Mouse (Mus musculus): ENCODE measurements around the gene Fcrla. TPM values are rescaled to one million over a fixed set of nuclear protein-coding genes. Genes with fewer than 3 reads are reported as not detected.

The Fcrla gene
- polyA plus RNA-seq, 1 experiment, result 4.2 TPM

DNA sequence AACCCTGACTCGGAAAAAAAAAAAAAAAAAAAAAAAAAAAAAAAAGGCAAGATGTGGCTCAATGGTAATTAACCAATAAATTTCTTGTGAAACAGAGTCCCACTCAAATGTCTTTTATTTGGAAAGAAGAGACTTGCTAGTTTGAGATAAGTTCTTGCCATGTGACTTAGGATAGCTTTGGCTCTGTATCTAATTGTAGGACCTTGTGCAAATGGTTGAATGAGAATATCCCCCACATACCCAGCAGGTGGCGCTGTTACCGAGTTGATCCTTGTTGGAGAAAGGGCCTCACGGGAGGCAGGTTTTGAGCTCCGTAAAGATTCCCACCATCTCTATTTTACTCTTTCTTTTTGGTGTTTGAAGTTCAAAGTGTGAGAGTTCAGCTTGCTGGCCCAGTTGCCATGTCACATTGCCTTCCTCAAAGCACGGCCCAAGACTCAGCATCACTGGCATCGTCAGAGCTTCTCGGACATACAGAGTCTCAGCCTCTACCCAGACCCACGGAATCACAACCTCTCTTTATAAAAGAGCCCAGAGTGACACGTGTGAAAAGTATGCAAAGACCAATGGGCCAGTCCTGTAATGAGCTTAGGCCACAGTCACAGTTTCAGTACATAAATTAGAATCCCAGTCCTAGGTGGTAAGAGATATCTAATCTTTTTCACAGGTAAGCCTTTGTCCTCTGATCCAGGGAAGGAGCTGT is 25.7 kb downstream of the Fcrla start:
- H3K36me3 ChIP-seq (ENCODE audit: control insufficient read depth, insufficient read depth, low read length), result no peaks in the 10 kb centered on the region
- no peak overlapping the region for H3K27ac ChIP-seq (ENCODE audit: insufficient read depth, low read depth, low read length)
- H3K27me3 ChIP-seq (ENCODE audit: control insufficient read depth, insufficient read depth, low read length), result peaks cover 5% of the 10 kb centered on the region; the same call in 1 of the 2 replicates
- peak overlapping the region; percentile 28 for H3K4me3 ChIP-seq (ENCODE audit: low read depth, low read length)
- peaks cover 7% of the 10 kb centered on the region; the same call in 1 of the 2 replicates for H3K4me1 ChIP-seq (ENCODE audit: control insufficient read depth, insufficient read depth, insufficient read length, low read length)
- WGBS, result 33% methylated on average over 10 of the region's 10 CpGs
- TF ChIP-seq CTCF (IDR thresholded peaks at IDR 0.05; ENCODE audit: extremely low read depth, insufficient read length, insufficient replicate concordance, low read depth, low read length) (peak; percentile 84; the same call in 1 of the 2 replicates), POLR2A (IDR thresholded peaks at IDR 0.05; ENCODE audit: low read depth, low read length) (no peak)

DNA sequence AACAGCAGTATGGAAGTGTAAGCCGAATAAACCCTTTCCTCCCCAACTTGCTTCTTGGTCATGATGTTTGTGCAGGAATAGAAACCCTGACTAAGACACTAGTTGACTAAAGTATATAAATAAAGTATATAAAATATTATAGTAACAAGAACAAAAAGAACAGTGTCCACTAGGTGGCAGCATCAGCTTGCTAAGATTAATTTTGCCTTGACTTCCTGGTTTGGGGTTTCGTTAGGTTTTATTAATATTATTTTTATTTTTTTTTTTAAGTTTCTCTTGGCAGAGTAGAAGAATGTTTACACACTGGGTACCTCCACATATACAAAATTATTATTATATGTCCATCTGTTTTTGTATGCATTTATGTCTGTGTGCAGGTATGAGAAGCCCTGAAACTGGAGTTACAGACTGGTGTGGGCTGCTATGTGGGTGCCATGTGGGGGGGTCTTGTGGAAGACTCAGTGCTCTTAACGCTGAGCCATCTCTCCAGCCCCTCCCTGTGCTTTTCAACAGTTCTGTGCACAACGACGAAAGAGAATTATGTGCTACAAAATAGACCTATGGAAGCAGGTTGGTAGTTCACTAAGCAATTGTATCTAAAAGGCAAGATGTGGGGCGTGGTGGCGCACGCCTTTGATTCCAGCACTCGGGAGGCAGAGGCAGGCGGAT is 26.4 kb downstream of the Fcrla start:
- Histone ChIP-seq H3K27me3 (ENCODE audit: control insufficient read depth, insufficient read depth, low read length) (no peaks in the 10 kb centered on the region), H3K4me3 (ENCODE audit: low read depth, low read length) (peak overlapping the region; percentile 28), H3K36me3 (ENCODE audit: control insufficient read depth, insufficient read depth, low read length) (no peaks in the 10 kb centered on the region), H3K27ac (ENCODE audit: insufficient read depth, low read depth, low read length) (no peak overlapping the region), H3K4me1 (ENCODE audit: control insufficient read depth, insufficient read depth, insufficient read length, low read length) (peaks cover 7% of the 10 kb centered on the region; the same call in 1 of the 2 replicates)
- 22% methylated on average over 10 of the region's 10 CpGs for WGBS
- no peak for TF ChIP-seq CTCF (IDR thresholded peaks at IDR 0.05; ENCODE audit: extremely low read depth, insufficient read length, insufficient replicate concordance, low read depth, low read length)
- no peak for TF ChIP-seq POLR2A (IDR thresholded peaks at IDR 0.05; ENCODE audit: low read depth, low read length)

GRCm38 (mm10) chr1:170898413-170899075 is 28.8 kb downstream of the Fcrla start:
- H3K4me1 ChIP-seq (ENCODE audit: control insufficient read depth, insufficient read depth, insufficient read length, low read length), result peaks cover 9% of the 10 kb centered on the region; the same call in 1 of the 2 replicates
- TF ChIP-seq POLR2A (IDR thresholded peaks at IDR 0.05; ENCODE audit: low read depth, low read length) (no peak), CTCF (IDR thresholded peaks at IDR 0.05; ENCODE audit: extremely low read depth, insufficient read length, insufficient replicate concordance, low read depth, low read length) (no peak)
- H3K27me3 ChIP-seq (ENCODE audit: control insufficient read depth, insufficient read depth, low read length), result no peaks in the 10 kb centered on the region
- peak overlapping the region; percentile 67 for H3K27ac ChIP-seq (ENCODE audit: insufficient read depth, low read depth, low read length)
- no peak overlapping the region for H3K4me3 ChIP-seq (ENCODE audit: low read depth, low read length)
- 31% methylated on average over 16 of the region's 16 CpGs for WGBS
- H3K36me3 ChIP-seq (ENCODE audit: control insufficient read depth, insufficient read depth, low read length), result no peaks in the 10 kb centered on the region

DNA sequence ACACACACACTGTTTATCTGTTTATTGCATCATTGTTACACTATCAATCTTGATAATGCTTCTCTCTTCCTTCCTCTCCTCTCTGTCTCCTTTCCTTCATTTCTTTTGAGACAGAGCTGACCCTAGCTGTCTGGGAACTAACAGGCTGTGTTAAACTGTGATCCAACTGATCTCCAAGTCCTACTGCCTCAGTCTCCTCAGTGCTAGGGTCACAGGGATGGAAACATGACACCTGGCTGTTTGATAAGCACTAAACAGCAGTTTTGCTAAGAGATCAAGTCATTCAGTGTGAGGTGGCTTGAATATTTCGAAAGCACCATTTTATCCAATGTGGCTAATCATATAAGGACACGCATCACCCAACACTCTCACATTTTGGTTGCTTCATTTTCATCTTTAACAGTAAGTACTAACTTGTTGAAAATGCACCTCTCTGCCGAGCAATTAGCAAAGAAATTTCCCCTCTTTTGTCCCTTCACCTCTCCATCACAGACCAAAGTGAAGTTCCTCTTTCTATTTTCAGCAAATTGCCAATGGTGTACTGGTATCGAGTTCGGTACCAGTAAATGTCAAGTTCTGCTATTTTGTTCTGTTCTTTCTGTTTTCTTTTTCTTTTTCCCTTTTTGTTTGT is 30.6 kb downstream of the Fcrla start:
- Histone ChIP-seq H3K36me3 (ENCODE audit: control insufficient read depth, insufficient read depth, low read length) (no peaks in the 10 kb centered on the region), H3K4me3 (ENCODE audit: low read depth, low read length) (no peak overlapping the region), H3K27me3 (ENCODE audit: control insufficient read depth, insufficient read depth, low read length) (no peaks in the 10 kb centered on the region), H3K4me1 (ENCODE audit: control insufficient read depth, insufficient read depth, insufficient read length, low read length) (peaks cover 10% of the 10 kb centered on the region; the same call in 1 of the 2 replicates), H3K27ac (ENCODE audit: insufficient read depth, low read depth, low read length) (no peak overlapping the region)
- WGBS, result 72% methylated on average over 5 of the region's 5 CpGs
- TF ChIP-seq POLR2A (IDR thresholded peaks at IDR 0.05; ENCODE audit: low read depth, low read length) (no peak), CTCF (IDR thresholded peaks at IDR 0.05; ENCODE audit: extremely low read depth, insufficient read length, insufficient replicate concordance, low read depth, low read length) (no peak)

DNA sequence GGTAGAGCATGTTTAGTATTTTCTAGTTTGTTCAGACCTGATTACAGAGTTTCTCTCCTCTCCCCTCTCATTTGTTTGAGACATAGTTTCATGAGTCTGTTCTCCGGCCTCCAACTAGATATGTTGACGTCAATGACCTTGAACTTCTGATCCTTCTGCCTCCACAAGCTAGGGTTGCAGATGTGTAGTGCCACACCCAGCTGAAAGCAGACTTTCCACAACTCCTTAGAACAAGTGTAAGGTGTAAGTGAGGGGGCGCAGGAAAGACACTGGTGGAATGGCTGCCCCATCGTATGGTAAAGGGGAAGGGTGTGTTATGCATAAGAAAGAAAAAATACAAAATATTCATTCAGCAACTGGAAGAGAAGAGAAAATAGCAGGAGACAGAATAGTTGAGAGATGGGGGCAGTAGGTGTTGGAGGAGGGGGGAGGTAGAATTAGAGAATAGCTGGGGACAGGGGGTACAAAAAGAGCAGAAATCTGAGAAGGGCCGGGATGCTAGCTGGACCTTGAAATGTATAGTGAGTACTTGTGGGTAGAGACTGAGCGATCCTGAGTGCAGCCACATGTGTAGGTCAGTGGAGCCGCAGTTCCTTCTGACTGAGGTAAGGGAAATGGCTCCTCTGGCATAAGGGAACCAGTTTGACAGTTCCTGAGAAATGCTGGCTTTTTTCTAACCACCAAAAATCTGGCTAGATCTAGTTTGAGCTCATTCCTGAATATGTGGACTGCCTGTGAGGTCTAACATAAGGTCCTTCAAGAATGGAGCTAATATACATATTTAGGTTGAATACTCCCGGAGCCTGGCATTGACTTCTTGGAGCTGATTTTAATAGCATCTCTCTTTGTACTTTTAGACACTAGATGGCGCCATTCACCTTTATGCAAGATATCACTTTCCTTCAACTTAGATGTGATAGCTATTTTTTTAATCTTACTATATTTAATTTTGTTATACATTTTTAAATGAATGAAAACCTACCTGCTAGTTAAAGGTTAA is 32.5 kb downstream of the Fcrla start:
- H3K27ac ChIP-seq (ENCODE audit: insufficient read depth, low read depth, low read length), result no peak overlapping the region
- peaks cover 7% of the 10 kb centered on the region; the same call in 1 of the 2 replicates for H3K4me1 ChIP-seq (ENCODE audit: control insufficient read depth, insufficient read depth, insufficient read length, low read length)
- 58% methylated on average over 9 of the region's 9 CpGs for WGBS
- TF ChIP-seq POLR2A (IDR thresholded peaks at IDR 0.05; ENCODE audit: low read depth, low read length) (no peak), CTCF (IDR thresholded peaks at IDR 0.05; ENCODE audit: extremely low read depth, insufficient read length, insufficient replicate concordance, low read depth, low read length) (no peak)
- no peak overlapping the region for H3K4me3 ChIP-seq (ENCODE audit: low read depth, low read length)
- no peaks in the 10 kb centered on the region for H3K27me3 ChIP-seq (ENCODE audit: control insufficient read depth, insufficient read depth, low read length)
- no peaks in the 10 kb centered on the region for H3K36me3 ChIP-seq (ENCODE audit: control insufficient read depth, insufficient read depth, low read length)

DNA sequence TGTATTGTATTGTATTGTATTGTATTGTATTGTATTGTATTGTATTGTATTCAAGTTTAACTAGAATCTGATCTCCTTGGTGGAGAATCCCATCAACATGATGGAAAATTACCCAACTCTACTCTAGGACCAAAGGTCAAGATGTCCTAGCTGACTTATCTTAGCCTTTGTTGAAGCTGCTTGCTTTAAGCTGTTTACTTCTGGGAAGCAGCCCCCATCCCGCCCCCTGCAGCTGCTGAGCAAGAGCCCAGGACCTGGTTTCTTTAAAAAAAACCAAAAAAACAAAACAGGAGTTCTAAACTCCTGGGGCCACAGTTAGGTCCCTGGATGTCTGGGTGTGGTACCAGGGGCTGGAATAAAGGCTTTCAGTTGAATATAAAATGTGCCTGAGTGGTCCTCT is 35.1 kb downstream of the Fcrla start:
- no peak overlapping the region for H3K27ac ChIP-seq (ENCODE audit: insufficient read depth, low read depth, low read length)

More for the DNA sequence above, 35.1 kb downstream of the Fcrla start:
- TF ChIP-seq POLR2A (IDR thresholded peaks at IDR 0.05; ENCODE audit: low read depth, low read length) (no peak), CTCF (IDR thresholded peaks at IDR 0.05; ENCODE audit: extremely low read depth, insufficient read length, insufficient replicate concordance, low read depth, low read length) (no peak)
- Histone ChIP-seq H3K27me3 (ENCODE audit: control insufficient read depth, insufficient read depth, low read length) (no peaks in the 10 kb centered on the region), H3K4me3 (ENCODE audit: low read depth, low read length) (no peak overlapping the region), H3K36me3 (ENCODE audit: control insufficient read depth, insufficient read depth, low read length) (no peaks in the 10 kb centered on the region), H3K4me1 (ENCODE audit: control insufficient read depth, insufficient read depth, insufficient read length, low read length) (peaks cover 4% of the 10 kb centered on the region; the same call in 1 of the 2 replicates)
- 62% methylated on average over 1 of the region's 1 CpGs for WGBS

Data from small intestine, adult 2 months (tissue).